Mouse (Mus musculus): ENCODE measurements around the gene Zfp292. TPM values are rescaled to one million over a fixed set of nuclear protein-coding genes. Genes with fewer than 3 reads are reported as not detected.
"Not testable (repeated sequence)": the region's sequence is repeated elsewhere in the genome, so short reads cannot be mapped to it uniquely, and the experiment has no call there.

Zfp292 gene
- 10 to 100 TPM; 17.3 to 17.5 TPM for total RNA-seq (2021)
- long read RNA-seq, experiment 1 = 0 reads
- long read RNA-seq, experiment 2 = 0 reads

DNA sequence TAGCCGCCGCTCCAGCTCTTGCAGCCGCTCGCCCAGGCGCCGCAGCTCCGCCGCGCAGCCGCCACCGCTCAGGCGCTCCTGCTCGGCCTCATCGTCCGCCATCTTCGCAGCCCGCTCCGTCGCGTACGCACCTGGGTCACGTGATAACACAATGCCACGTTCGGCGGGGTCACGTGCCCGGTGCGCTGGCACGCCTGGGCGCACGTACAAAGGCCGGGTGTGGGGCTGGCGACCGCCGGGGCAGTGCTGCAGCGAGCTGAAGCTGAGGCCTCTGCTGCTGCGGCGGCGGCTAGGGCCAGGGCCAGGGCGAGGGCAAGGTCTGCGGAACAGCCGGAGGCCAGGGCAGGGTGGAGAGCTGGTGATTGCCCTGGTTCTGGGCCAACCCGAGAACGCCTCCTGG, at the start of gene Zfp292:
Gene Zfp292 (minus strand): TSS at position 143 of the 400 bp plus-strand sequence.
- DNase-seq = peak; percentile 90 to 93
- intact Hi-C loops (cut with DNase I) = loop anchor here (5.0 kb wide), 1 partner anchor 56 kb away; no protein-coding TSS in a partner anchor

DNA sequence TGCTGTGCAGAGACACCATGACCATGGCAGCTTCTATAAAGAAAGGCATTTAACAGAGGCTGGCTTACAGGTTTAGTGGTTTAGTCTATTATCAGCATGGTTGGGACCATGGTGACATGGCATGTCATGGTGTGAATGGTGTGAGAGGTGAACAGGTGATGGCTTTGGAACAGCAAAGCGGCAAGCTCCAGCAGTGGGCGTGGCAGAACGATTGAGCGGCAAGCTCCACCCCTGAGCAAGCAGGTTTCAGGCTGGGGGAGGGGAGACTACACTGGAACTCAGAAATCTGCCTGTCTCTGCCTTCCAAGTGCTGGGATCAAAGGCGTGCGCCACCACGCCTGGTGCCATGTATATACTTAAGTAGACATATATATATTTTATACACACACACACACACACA, 45.6 kb upstream of the Zfp292 start:
- intact Hi-C loops (cut with DNase I) = not testable (repeated sequence)

DNA sequence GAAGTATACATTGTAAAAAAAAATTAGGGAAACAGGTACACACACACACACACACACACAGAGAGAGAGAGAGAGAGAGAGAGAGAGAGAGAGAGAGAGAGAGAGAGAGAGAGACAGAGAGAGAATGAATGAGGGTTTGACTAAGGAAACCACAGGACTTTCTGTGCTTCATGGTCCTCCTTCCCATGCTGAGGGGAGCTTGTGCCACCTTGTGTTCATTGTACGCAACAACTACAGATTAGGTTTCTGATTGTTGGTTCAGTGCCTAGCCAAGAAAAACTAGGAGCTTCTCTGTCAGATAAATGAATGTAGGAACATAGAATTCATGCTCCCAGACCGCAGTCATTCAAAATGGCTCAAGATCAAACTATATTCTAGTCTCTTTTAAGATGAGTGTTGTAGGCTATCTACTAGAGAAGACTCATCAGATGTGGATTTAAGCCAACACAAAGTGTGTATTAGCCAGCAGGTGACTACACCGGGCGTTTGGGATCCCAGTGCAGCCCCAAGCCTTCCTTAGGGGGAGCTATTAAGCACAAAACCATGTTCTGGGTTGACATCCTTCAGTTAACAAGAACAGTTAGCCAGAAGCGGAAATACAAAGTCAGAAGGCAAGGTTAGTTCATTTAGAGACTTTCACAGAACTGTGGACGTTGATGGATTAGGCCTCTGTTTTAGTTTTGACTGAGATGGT, 39.6 kb upstream of the Zfp292 start:
- intact Hi-C loops (cut with DNase I) = loop anchor here (5.0 kb wide), 2 partner anchors 110 to 235 kb away; partner anchors contain the start of gene Slc35a1
- DNase-seq = peak; percentile 41 to 65

More for the DNA sequence above, 45.6 kb upstream of the Zfp292 start:
- not testable (repeated sequence) for DNase-seq

DNA sequence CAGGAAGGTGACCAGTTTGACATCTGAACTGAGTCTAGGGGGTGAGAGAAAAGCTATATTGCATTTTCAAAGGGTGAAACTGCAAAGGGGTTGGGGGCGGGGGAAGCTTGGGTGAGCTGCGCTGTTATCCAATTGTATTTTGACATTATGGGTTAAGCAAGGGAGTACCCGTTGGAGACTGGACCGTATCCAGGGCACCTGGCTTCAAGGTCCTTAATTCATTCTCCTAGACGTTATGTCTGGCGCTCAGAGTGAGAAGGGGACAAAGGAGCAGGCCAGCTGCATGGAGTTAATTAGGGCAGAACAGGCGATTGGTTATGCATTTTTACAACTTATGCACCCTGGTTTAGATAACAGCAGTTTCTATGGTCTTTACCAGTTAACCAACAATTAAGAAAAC, 34.6 kb upstream of the Zfp292 start:
- no peak for DNase-seq
- intact Hi-C loops (cut with DNase I) = no loop called here

DNA sequence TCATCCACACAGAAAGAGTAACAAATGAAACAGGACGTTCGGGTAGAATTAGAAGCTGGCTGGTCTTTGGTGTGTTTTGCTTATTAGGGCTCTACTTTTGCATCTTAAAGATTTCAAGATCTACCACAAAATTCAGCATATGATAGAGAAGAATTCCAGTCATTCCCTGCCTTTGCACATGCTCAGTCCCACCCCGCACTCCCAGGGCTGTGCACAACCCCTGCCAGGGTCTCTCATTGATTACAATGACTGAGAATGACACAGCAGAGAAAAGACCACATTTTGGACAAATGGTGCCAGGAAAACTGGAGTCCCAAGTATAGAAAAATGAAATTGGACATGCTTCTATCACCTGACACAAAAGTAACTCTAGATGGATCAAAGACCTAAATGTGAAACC, 29.4 kb upstream of the Zfp292 start:
- intact Hi-C loops (cut with DNase I) = no loop called here

DNA sequence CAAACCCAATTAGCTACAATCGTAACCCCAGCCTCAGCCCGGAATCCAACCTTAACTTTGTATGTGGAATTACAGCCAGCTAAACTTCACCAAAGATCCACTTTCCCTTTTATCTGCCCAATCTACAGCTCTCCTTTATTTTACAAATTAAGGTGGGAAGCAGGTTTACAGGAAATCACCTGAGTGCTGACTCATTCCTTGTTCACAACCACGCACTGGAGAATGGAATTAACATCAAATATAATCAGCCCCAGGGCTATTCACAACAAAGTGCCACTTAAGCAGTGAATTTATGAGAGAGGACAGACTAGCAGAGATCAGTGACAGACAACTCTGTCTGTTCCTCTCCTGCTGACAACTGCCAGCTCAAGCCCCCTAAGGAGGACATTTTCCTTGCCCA, 28.6 kb upstream of the Zfp292 start:
- intact Hi-C loops (cut with DNase I) = no loop called here
- no peak for DNase-seq

More for the DNA sequence above, 29.4 kb upstream of the Zfp292 start:
- no peak for DNase-seq

DNA sequence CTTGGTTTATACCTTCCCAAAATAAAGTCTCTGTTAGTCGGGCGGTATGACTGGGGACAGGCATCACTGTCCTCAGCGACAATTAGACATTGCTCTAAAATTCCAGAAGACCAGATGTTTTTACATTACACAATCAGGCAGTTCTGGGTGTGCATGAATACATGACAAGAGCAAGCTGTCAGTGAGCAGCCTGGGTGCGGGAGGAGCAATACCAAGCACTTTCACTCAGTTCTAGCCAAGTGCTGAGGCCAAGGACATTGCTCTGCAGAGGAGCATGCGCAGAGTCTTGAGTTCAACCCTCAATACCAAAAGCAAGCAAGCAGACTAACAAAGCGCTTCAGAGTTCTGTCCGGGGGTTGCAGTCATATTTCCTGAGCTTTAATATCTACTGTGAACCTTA, 25.4 kb upstream of the Zfp292 start:
- intact Hi-C loops (cut with DNase I) = no loop called here
- peak; percentile 44 to 49 for DNase-seq

DNA sequence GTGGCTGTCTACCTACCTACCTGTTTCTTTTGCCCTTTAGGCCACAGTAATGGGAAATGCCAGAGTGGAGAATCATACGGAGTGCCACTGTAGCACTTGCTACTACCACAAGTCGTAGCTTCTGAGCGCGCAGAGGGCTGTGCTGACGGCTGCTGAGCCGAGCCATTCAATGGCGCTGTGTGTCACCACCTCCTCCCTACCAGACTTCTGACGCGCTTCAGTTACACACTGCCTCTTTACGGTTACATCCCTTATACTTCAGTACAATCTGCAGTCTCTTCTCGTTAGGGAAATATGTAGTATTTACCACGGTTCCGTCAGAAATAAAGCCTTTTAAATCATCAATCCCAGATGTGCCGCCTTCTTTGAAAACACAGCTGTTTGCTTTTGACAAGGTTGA, 24.3 kb upstream of the Zfp292 start:
- no peak for DNase-seq
- intact Hi-C loops (cut with DNase I) = no loop called here

DNA sequence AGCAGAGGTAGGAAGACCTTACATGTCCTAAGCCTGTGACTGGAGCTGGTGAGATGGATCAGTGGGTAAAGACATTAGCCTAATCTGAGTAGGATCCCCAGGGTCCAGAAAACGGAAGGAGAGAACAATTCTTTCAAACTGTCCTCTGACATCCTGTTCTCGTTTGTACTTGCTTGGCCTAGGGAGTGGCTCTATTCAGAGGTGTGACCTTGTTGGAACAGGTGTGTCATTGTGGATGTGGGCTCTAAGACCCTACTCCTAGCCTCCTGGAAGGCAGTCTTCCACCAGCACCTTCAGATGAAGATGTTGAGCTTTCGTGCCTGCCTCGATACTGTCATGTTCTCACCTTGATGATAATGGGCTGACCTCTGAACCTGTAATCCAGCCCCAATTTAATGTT, 23.4 kb upstream of the Zfp292 start:
- DNase-seq = no peak
- intact Hi-C loops (cut with DNase I) = no loop called here

DNA sequence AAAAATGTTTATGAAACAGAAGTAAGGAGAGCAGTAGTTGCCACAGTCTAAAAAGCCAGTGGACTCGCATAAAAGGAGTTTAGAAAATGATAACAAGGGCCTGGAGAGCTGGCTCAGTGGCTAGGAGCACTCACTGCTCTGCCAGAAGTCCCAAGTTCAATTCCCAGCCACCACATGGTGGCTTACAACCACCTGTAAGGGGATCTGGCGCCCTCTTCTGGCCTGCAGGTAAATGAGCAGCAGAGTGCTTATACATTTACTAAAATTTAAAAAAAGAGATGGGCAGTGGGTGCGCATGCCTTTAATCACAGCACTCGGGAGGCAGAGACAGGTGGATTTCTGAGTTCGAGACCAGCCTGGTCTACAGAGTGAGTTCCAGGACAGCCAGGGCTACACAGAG, 22.6 kb upstream of the Zfp292 start:
- no peak for DNase-seq
- intact Hi-C loops (cut with DNase I) = no loop called here

DNA sequence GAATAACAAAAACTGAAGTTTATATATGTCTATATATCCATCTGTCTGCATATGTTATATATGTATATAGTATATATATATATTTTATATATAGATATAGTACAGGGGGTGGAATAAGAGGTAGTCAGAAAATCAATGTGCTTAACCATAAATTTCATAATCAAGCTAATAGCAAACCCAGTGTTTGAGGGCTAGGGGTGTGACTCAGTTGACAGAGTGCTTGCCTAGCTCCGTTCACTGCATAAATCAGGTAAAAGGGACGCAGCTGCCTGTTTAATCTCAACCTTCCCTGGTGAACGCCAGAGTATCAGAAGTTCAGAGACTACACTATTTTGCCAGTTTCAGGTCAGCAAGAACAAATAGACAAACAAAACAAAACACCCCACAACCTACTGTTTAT, 18.8 kb upstream of the Zfp292 start:
- DNase-seq; intact Hi-C loops (cut with DNase I): not testable (repeated sequence)

DNA sequence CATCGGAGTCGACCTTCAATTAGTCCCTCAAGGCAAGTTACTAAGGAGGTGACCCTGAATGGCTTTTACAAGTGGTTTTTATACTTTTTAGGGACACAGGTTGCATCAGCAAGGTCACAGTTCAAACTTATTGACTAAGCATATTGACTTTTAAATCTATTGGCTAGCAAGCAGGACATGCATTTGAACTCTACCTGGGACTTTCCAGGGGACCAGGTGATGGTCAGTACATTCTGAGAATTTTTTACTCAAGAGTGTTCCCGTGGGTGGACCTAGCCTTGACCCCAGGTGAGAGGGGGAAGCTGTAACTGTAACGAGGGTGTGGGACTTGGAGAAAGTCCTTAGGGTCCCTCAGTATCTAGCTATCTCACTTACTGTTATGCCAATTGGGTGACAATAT, 18.4 kb upstream of the Zfp292 start:
- intact Hi-C loops (cut with DNase I) = no loop called here
- DNase-seq = no peak

DNA sequence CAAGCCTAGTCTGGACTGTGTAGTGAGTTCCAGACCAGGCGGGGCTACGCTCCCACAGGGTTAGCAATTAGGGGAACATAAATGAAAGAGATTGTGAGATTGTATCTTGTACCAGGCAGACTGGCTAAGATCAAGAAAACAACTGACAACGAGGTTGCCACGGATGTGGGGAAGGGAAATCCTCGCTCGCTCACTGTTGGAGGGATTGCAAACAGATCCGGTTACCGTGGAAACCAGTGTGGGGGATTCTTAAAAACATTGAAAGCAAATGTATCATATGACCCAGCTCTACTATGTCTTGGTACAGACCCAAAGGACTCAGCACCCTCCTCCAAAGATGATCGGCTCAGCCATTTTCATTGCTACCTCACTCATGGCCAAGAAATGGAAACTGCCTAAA, 17.4 kb upstream of the Zfp292 start:
- intact Hi-C loops (cut with DNase I) = no loop called here
- DNase-seq = no peak

DNA sequence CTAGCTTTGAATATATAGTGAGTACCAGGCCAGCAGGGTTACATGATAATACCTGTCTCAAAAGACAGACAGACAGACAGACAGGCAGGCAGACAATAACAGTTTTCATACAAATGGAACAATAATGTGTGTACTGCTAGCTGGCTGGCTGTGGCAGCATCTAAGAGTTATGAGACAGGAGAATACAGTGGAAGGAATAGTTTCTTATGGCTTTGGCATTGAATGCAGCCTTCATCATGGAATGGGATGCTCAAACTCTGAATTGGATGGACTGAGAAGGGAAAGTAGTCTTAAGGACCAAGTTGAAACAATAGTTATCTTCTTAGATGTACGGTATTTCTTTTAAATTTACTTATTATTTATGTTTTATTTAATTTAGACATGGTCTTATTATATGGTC, 16.6 kb upstream of the Zfp292 start:
- no peak for DNase-seq
- intact Hi-C loops (cut with DNase I) = no loop called here

DNA sequence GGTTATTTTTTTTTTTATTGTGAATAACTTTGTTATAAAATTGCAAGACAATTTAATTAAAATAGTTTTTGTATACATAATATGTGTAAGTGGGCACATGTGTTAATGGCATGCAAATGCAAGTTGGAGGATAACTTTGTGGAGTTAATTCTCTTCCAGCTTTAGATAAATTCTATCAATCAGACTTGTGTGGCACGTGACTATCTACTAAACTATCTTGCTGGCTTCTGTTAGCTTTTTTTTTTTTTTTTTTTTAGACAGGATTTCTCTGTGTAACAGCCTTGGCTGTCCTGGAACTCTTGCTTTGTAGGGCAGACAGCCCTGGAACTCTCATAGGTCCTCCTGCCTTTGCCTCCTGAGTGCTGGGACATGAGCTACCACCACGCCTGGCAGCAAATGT, 15.7 kb upstream of the Zfp292 start:
- DNase-seq = no peak
- intact Hi-C loops (cut with DNase I) = no loop called here

DNA sequence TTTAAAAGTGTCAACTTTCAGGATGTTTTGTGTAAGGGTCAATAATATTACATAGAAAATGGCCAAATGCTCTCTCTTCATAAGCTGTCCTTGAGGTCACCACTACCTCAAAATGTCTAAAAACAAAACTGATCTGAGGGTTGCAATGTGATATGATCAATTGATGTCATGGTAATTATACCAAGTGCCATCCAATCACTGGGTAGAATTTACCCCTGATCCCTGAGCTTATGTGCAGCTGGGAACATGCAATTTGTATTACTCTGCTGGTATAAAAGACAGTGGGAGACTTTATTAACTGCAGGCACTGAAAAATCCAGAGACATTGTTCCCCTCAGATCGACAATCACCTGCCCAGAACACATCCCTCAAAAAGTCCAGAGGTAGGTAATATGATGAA, 10.7 kb upstream of the Zfp292 start, which contains the start of gene Cga:
Gene Cga (plus strand): TSS at position 301 of the 400 bp plus-strand sequence.
- intact Hi-C loops (cut with DNase I) = no loop called here
- no peak for DNase-seq

DNA sequence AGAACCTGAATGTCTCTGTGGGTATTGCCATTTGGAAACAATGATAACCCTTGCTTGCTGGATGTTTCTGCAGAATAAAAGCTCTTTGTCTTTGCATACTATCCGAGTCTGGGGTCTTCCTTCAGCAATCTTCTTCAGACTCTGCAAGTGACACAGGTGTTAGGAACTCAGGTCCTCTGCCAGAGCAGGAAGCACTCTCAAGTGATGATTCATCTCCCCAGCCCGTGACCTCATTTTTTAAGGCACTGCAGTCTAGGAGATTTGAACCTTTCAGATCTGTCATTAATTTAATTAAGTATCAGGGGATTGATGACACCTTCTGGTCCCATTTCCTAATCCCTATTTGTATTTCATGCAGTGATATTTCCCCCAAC, 7.0 kb upstream of the Zfp292 start:
- intact Hi-C loops (cut with DNase I) = loop anchor here (5.0 kb wide), 1 partner anchor 112 kb away; the partner anchor contains the start of gene Smim8
- DNase-seq = no peak

DNA sequence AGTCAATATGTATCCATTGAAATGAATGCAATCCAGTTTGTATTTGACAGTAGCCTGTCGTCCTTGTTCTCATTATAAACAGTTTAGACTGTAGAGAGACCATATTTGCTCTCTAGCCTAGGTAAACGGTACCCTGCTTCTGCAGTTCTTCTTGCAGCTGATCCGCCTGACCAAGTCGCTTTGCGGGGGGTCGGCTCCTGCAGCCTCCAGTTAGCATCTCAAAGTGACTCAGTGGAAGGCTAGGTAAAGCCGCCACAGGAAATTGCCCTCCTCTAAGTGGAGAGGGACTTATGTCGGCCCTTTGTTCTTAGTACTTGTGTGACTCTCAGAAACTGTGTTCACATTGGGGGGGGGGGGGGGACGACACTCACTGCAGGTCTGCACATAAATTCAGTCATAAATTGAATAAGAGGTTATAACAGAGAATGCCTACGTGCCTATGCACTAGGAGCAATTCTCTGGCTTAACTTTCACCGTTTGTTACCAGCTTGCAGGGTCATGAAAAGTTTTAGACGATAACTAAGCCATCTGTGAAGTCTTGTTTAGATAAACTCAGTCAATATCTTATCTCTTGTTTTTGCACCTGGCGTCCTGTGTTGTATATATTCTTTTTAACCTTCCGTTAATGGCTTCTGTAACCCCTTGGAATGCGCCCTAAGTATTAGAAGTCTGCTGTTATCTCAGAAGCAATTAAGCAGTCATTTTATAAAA, 6.5 kb upstream of the Zfp292 start:
- intact Hi-C loops (cut with DNase I) = loop anchor here (5.0 kb wide), 1 partner anchor 112 kb away; the partner anchor contains the start of gene Smim8
- no peak for DNase-seq

DNA sequence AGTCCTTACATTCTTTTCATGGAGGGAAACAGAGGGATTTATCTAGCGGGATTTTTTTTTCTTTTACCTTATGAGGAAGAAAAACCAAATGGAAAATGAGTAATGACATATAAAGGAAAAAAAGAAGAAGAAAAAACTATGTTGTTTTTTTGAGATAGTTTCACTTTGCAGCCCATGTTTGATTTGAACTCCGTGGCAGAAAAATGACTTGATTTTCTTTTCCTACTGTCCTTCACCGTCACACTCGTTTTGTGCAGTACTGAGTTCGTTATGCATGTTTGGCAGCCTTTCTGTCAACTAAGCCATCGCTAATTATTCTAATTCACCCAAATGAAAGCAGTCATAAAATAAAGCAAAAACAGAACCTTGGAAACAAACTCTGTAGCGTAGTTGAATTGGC, 4.5 kb upstream of the Zfp292 start:
- DNase-seq = no peak
- intact Hi-C loops (cut with DNase I) = loop anchor here (5.0 kb wide), 1 partner anchor 110 kb away; the partner anchor contains the start of gene Smim8

DNA sequence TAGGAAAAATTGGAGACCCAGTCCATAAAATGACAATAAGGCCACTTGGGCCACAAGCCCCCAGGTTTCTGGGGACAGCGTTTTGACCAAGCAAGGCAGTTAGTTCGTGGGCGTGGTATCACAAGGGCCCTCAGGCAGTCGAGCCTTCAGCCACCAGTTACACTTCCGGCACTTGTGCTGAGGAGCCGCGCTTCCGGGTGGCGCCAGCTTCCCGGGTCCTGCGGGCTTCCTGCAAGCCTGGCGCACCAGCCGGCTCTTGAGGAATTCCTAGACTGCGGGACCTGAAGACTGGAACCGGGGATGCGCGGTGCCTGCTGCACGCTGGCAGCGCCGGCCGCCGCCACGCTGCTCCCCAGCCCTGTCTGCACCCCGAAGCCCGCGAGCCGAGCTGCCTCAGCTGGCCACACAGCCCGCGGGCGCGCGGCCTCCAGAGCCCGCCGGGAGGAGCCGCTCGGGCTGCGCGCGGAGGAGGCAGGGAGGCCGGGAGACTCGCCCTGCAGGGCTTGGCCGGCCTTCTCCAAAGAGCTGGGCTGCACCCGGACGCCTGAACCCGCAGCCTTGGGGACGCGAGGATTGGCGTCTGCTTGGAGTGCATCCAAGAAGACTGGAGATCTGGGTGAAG, 3.8 kb upstream of the Zfp292 start:
- peak; percentile 80 to 82 for DNase-seq
- intact Hi-C loops (cut with DNase I) = loop anchor here (5.0 kb wide), 1 partner anchor 109 kb away; the partner anchor contains the start of gene Smim8

All from heart, postnatal 14 days (tissue).